8 mouse cellular contexts compared by ENCODE assay signal in genomic region chr5:135887675-135888102, GRCm38 (mm10). TPM values are rescaled to one million over a fixed set of nuclear protein-coding genes. Genes with fewer than 3 reads are reported as not detected.
DNase-seq lines count a peak whose midpoint lies in the region; ATAC-seq and TF ChIP-seq lines count a peak whose summit lies in the region.

Hspb1 (plus strand) TSS chr5:135887919.

- H3K4me1 ChIP-seq in forebrain, embryonic 14.5 days (ENCODE audit: control insufficient read depth, insufficient read depth, low read length) = peaks cover 6% of the 10 kb centered on the region
- H3K4me1 ChIP-seq in midbrain, embryonic 10.5 days = peaks cover 21% of the 10 kb centered on the region

- H3K79me2 ChIP-seq in C2C12 (ENCODE audit: control insufficient read depth, insufficient read depth) = peaks cover 11% of the 10 kb centered on the region

- H3K36me3 ChIP-seq in C2C12 (ENCODE audit: control insufficient read depth, insufficient read depth) = no peaks in the 10 kb centered on the region
- H3K36me3 ChIP-seq in forebrain, embryonic 14.5 days (ENCODE audit: control insufficient read depth, insufficient read depth, low read length) = no peaks in the 10 kb centered on the region
- H3K36me3 ChIP-seq in midbrain, embryonic 10.5 days = no peaks in the 10 kb centered on the region

- H3K27ac ChIP-seq in forebrain, embryonic 14.5 days (ENCODE audit: low read depth, low read length) = no peak within 1 kb of the TSS
- H3K27ac ChIP-seq in midbrain, embryonic 10.5 days (replicated peaks) = no peak within 1 kb of the TSS

- H3K4me2 ChIP-seq in forebrain, embryonic 14.5 days (ENCODE audit: low read length) = peak within 1 kb of the TSS; percentile 40

- TF ChIP-seq CTCF in C2C12 (IDR thresholded peaks at IDR 0.05; ENCODE audit: control insufficient read depth, insufficient read depth, insufficient read length) = no peak

- H3ac ChIP-seq in C2C12 (ENCODE audit: control insufficient read depth, insufficient read length, low read depth) = peak within 1 kb of the TSS; percentile 83

- H3K9ac ChIP-seq in forebrain, embryonic 14.5 days (ENCODE audit: low read length) = peak within 1 kb of the TSS; percentile 5; the same call in 1 of the 2 replicates

- no peaks in the 10 kb centered on the region for H3K9me3 ChIP-seq in forebrain, embryonic 14.5 days (replicated peaks; ENCODE audit: control insufficient read depth, low read length)
- H3K9me3 ChIP-seq in midbrain, embryonic 10.5 days (replicated peaks) = no peaks in the 10 kb centered on the region

- intact Hi-C loops in heart, postnatal 36 days (cut with DNase I) = no loop called here
- intact Hi-C loops in left cerebral cortex, postnatal 36 days (cut with DNase I) = no loop called here

- H3K79me3 ChIP-seq in C2C12 (ENCODE audit: low read depth) = peaks cover 7% of the 10 kb centered on the region

- no peak for ATAC-seq in forebrain, embryonic 14.5 days

- peak within 1 kb of the TSS; percentile 65 for H3K4me3 ChIP-seq in C2C12 (ENCODE audit: insufficient read depth, poor library complexity, severe bottlenecking)
- H3K4me3 ChIP-seq in forebrain, embryonic 14.5 days (ENCODE audit: low read depth, low read length) = peak within 1 kb of the TSS; percentile 18
- peak within 1 kb of the TSS; percentile 44 for H3K4me3 ChIP-seq in midbrain, embryonic 10.5 days

- no peaks in the 10 kb centered on the region for H3K27me3 ChIP-seq in C2C12 (ENCODE audit: control insufficient read depth, insufficient read depth, insufficient read length)
- H3K27me3 ChIP-seq in forebrain, embryonic 14.5 days (replicated peaks; ENCODE audit: control insufficient read depth, insufficient read depth, low read length) = peaks cover 29% of the 10 kb centered on the region
- H3K27me3 ChIP-seq in midbrain, embryonic 10.5 days (ENCODE audit: low read depth, poor library complexity, severe bottlenecking) = peaks cover 64% of the 10 kb centered on the region

- under 1% methylated on average over 24 of the region's 24 CpGs for WGBS in forebrain, embryonic 14.5 days
- WGBS in midbrain, embryonic 10.5 days = 2% methylated on average over 24 of the region's 24 CpGs

- peak; percentile 98 for DNase-seq in ZHBTc4 (ENCODE audit: low read depth, low spot score)
- DNase-seq in forebrain, embryonic 14.5 days (ENCODE audit: low spot score) = peak; percentile 41
- DNase-seq in heart, postnatal 36 days = peak; percentile 92 to 94
- DNase-seq in left cerebral cortex, postnatal 36 days (ENCODE audit: low spot score in 2 of 2) = no peak
- peak; percentile 46 for DNase-seq in midbrain, embryonic 10.5 days (ENCODE audit: low spot score)
- DNase-seq in urinary bladder, adult 2 months (ENCODE audit: low spot score) = peak; percentile 94
- DNase-seq in thymus, postnatal 4 days = no peak

TF ChIP-seq in C2C12, 6 proteins besides CTCF, POLR2A, EP300 and RAD21:
- no peak for TF ChIP-seq MYOG (IDR thresholded peaks at IDR 0.05; ENCODE audit: control insufficient read depth, extremely low read depth, insufficient read length)
- no peak for TF ChIP-seq USF1 (IDR thresholded peaks at IDR 0.05; ENCODE audit: low read depth)
- TF ChIP-seq FOSL1 (IDR thresholded peaks at IDR 0.05; ENCODE audit: insufficient read depth, low read length, poor library complexity, severe bottlenecking) = no peak
- TF ChIP-seq CEBPB (IDR thresholded peaks at IDR 0.05; ENCODE audit: low read depth) = no peak
- no peak for TF ChIP-seq MAX (IDR thresholded peaks at IDR 0.05)
- TF ChIP-seq MYOD1 (IDR thresholded peaks at IDR 0.05; ENCODE audit: control insufficient read depth, insufficient read length, low read depth) = no peak

RNA-seq across cellular contexts. Expression of gene Hspb1, which starts in this region (rescaled TPM):
- 638 TPM for polyA plus RNA-seq in C2C12 (2012; fragmentation: generic; extraction: Trizol)
- 6.6 and 8.1 TPM in 2 replicates for polyA plus RNA-seq in forebrain, embryonic 14.5 days (2014; fragmentation: Nextera tagmentation; extraction: Ambion mirVana)
- 100 to 1,000 TPM; 406 to 459 TPM for total RNA-seq in heart, postnatal 36 days (2021)
- total RNA-seq in left cerebral cortex, postnatal 36 days (2021) = 10 to 100 TPM; 11.6 to 24.2 TPM
- polyA plus RNA-seq in midbrain, embryonic 10.5 days (2016; fragmentation: Nextera tagmentation; extraction: Ambion mirVana) = 7.8 and 8.5 TPM in 2 replicates
- polyA plus RNA-seq in urinary bladder, adult 2 months (2012; rRNA removed) = 816 and 846 TPM in 2 replicates

Comparison
In these comparisons a context has a peak if more than half of its experiments do, and no peak if none do; other contexts are left out.
1. RNA of gene Hspb1 (total RNA-seq): 406 to 459 TPM in heart, postnatal 36 days; 11.6 to 24.2 TPM in left cerebral cortex, postnatal 36 days; every median in the first group is over 10 times any median in the second.
2. RNA of gene Hspb1 (polyA plus RNA-seq): 816 to 846 TPM in urinary bladder, adult 2 months and 638 TPM in C2C12 (single experiment); 7.8 to 8.5 TPM in midbrain, embryonic 10.5 days and 6.6 to 8.1 TPM in forebrain, embryonic 14.5 days; every median in the first group is over 10 times any median in the second.
3. DNase-seq: peak in ZHBTc4 (single experiment), forebrain, embryonic 14.5 days (single experiment), heart, postnatal 36 days (2 of 2), midbrain, embryonic 10.5 days (single experiment) and urinary bladder, adult 2 months (single experiment); none in left cerebral cortex, postnatal 36 days (0 of 2) and thymus, postnatal 4 days (single experiment).
4. Peak in every context shown above with its lines, with median percentiles within 50 percentile points of each other: H3K4me3 ChIP-seq.